8 mouse cellular contexts compared by ENCODE assay signal in genomic region chr16:56477677-56478574, GRCm38 (mm10). TPM values are rescaled to one million over a fixed set of nuclear protein-coding genes. Genes with fewer than 3 reads are reported as not detected.
A peak's percentile ranks its signal among the peaks of the same experiment; 100 is the strongest.
DNase-seq lines count a peak whose midpoint lies in the region; ATAC-seq and TF ChIP-seq lines count a peak whose summit lies in the region.

Abi3bp (plus strand) TSS chr16:56477878.

- H3K4me1 ChIP-seq in hindbrain, embryonic 12.5 days, result 0 out of 2 replicates have a peak, but pooled peaks cover 2% of the 10 kb centered on the region
- H3K4me1 ChIP-seq in hindbrain, postnatal 0 days (ENCODE audit: insufficient read depth, low read length), result no peaks in the 10 kb centered on the region
- H3K4me1 ChIP-seq in embryonic facial prominence, embryonic 13.5 days, result peaks cover 9% of the 10 kb centered on the region
- no peaks in the 10 kb centered on the region for H3K4me1 ChIP-seq in heart, postnatal 0 days (ENCODE audit: control insufficient read depth, insufficient read depth)

- no peaks in the 10 kb centered on the region for H3K27me3 ChIP-seq in hindbrain, embryonic 12.5 days
- no peaks in the 10 kb centered on the region for H3K27me3 ChIP-seq in hindbrain, postnatal 0 days (ENCODE audit: insufficient read depth, low read length)
- H3K27me3 ChIP-seq in embryonic facial prominence, embryonic 13.5 days, result no peaks in the 10 kb centered on the region
- H3K27me3 ChIP-seq in heart, postnatal 0 days (ENCODE audit: control insufficient read depth, insufficient read depth, low read length), result no peaks in the 10 kb centered on the region
- H3K27me3 ChIP-seq in myocyte (ENCODE audit: control insufficient read depth, insufficient read depth, insufficient read length), result no peaks in the 10 kb centered on the region

- H3K27ac ChIP-seq in hindbrain, embryonic 12.5 days, result no peak within 1 kb of the TSS
- no peak within 1 kb of the TSS for H3K27ac ChIP-seq in hindbrain, postnatal 0 days
- H3K27ac ChIP-seq in embryonic facial prominence, embryonic 13.5 days, result 0 out of 2 replicates have a peak within 1 kb of the TSS, but pooled peaks have one; percentile 22
- no peak within 1 kb of the TSS for H3K27ac ChIP-seq in heart, postnatal 0 days (ENCODE audit: low read depth)

- H3K9me3 ChIP-seq in hindbrain, embryonic 12.5 days (replicated peaks), result no peaks in the 10 kb centered on the region
- H3K9me3 ChIP-seq in hindbrain, postnatal 0 days (ENCODE audit: low read length), result no peaks in the 10 kb centered on the region
- H3K9me3 ChIP-seq in embryonic facial prominence, embryonic 13.5 days, result no peaks in the 10 kb centered on the region
- H3K9me3 ChIP-seq in heart, postnatal 0 days (replicated peaks; ENCODE audit: control insufficient read depth, low read length), result no peaks in the 10 kb centered on the region

- TF ChIP-seq POLR2A in myocyte (IDR thresholded peaks at IDR 0.05; ENCODE audit: insufficient read length, low read depth), result no peak

- H3K36me3 ChIP-seq in hindbrain, embryonic 12.5 days, result no peaks in the 10 kb centered on the region
- no peaks in the 10 kb centered on the region for H3K36me3 ChIP-seq in hindbrain, postnatal 0 days (ENCODE audit: insufficient read depth, low read length)
- no peaks in the 10 kb centered on the region for H3K36me3 ChIP-seq in embryonic facial prominence, embryonic 13.5 days
- no peaks in the 10 kb centered on the region for H3K36me3 ChIP-seq in heart, postnatal 0 days (replicated peaks; ENCODE audit: control insufficient read depth, insufficient read depth, low read length)
- no peaks in the 10 kb centered on the region for H3K36me3 ChIP-seq in myocyte (ENCODE audit: control insufficient read depth, insufficient read depth)

- no peak within 1 kb of the TSS for H3K4me3 ChIP-seq in hindbrain, embryonic 12.5 days
- H3K4me3 ChIP-seq in hindbrain, postnatal 0 days (ENCODE audit: low read length), result no peak within 1 kb of the TSS
- peak within 1 kb of the TSS; percentile 33 for H3K4me3 ChIP-seq in embryonic facial prominence, embryonic 13.5 days
- H3K4me3 ChIP-seq in heart, postnatal 0 days (ENCODE audit: low read depth, low read length), result peak within 1 kb of the TSS; percentile 41
- peak within 1 kb of the TSS; percentile 2 for H3K4me3 ChIP-seq in myocyte

- no peak for TF ChIP-seq EP300 in heart, postnatal 0 days (IDR thresholded peaks at IDR 0.05; ENCODE audit: low read depth)

- WGBS in hindbrain, embryonic 12.5 days, result 58% methylated on average over 11 of the region's 11 CpGs
- WGBS in hindbrain, postnatal 0 days, result 57% methylated on average over 11 of the region's 11 CpGs
- WGBS in embryonic facial prominence, embryonic 13.5 days, result 24% methylated on average over 11 of the region's 11 CpGs
- WGBS in heart, postnatal 0 days, result 42% methylated on average over 11 of the region's 11 CpGs

- no peak for ATAC-seq in hindbrain, embryonic 12.5 days (ENCODE audit: low FRiP score)
- no peak for ATAC-seq in hindbrain, postnatal 0 days
- ATAC-seq in embryonic facial prominence, embryonic 13.5 days (ENCODE audit: insufficient number of reproducible peaks, insufficient read depth, low FRiP score, low TSS enrichment, low read depth), result no peak
- ATAC-seq in heart, postnatal 0 days (ENCODE audit: insufficient read depth, low read depth), result no peak

- H3K4me2 ChIP-seq in hindbrain, embryonic 12.5 days (replicated peaks), result peak within 1 kb of the TSS; percentile 17; the same call in 1 of the 2 replicates
- no peak within 1 kb of the TSS for H3K4me2 ChIP-seq in hindbrain, postnatal 0 days (ENCODE audit: low read depth, low read length)
- H3K4me2 ChIP-seq in embryonic facial prominence, embryonic 13.5 days, result peak within 1 kb of the TSS; percentile 57
- peak within 1 kb of the TSS; percentile 53 for H3K4me2 ChIP-seq in heart, postnatal 0 days (ENCODE audit: low read depth, low read length)
- peak within 1 kb of the TSS; percentile 75 for H3K4me2 ChIP-seq in myocyte (ENCODE audit: low read depth)

- H3ac ChIP-seq in myocyte (ENCODE audit: control insufficient read depth, insufficient read length), result no peak within 1 kb of the TSS

- no peaks in the 10 kb centered on the region for H3K79me2 ChIP-seq in myocyte (ENCODE audit: control insufficient read depth, insufficient read depth)

- no peak within 1 kb of the TSS for H3K9ac ChIP-seq in hindbrain, embryonic 12.5 days
- no peak within 1 kb of the TSS for H3K9ac ChIP-seq in hindbrain, postnatal 0 days (replicated peaks; ENCODE audit: low read length)
- H3K9ac ChIP-seq in embryonic facial prominence, embryonic 13.5 days, result peak within 1 kb of the TSS; percentile 54; the same call in 1 of the 2 replicates
- H3K9ac ChIP-seq in heart, postnatal 0 days (replicated peaks; ENCODE audit: low read depth, low read length), result no peak within 1 kb of the TSS

- no peak for DNase-seq in hindbrain, postnatal 0 days (ENCODE audit: low spot score)
- DNase-seq in heart, postnatal 0 days (ENCODE audit: low spot score), result no peak
- peak; percentile 58 to 59 for DNase-seq in left cerebral cortex, adult 9 months (ENCODE audit: low spot score in 2 of 2)
- DNase-seq in urinary bladder, postnatal 36 days (ENCODE audit: low spot score in 2 of 2), result peak; percentile 41 to 53
- DNase-seq in thymus, postnatal 4 days, result no peak

- TF ChIP-seq CTCF in hindbrain, postnatal 0 days (IDR thresholded peaks at IDR 0.05; ENCODE audit: low read depth), result no peak
- TF ChIP-seq CTCF in heart, postnatal 0 days (IDR thresholded peaks at IDR 0.05; ENCODE audit: low read depth), result no peak

TF ChIP-seq in myocyte, 11 proteins besides CTCF, POLR2A, EP300 and RAD21:
- no peak for TF ChIP-seq SRF (IDR thresholded peaks at IDR 0.05; ENCODE audit: control insufficient read depth, insufficient read length, low read depth)
- TF ChIP-seq REST (IDR thresholded peaks at IDR 0.05; ENCODE audit: insufficient read depth, insufficient read length), result no peak
- no peak for TF ChIP-seq TCF12 (IDR thresholded peaks at IDR 0.05; ENCODE audit: insufficient read depth, poor library complexity, severe bottlenecking)
- TF ChIP-seq E2F4 (IDR thresholded peaks at IDR 0.05; ENCODE audit: insufficient read depth), result no peak
- no peak for TF ChIP-seq TCF3 (IDR thresholded peaks at IDR 0.05; ENCODE audit: insufficient read length, low read depth)
- no peak for TF ChIP-seq POLR2AphosphoS2 (IDR thresholded peaks at IDR 0.05; ENCODE audit: insufficient read length, low read depth)
- TF ChIP-seq MAX (IDR thresholded peaks at IDR 0.05; ENCODE audit: low read depth), result no peak
- TF ChIP-seq CEBPB (IDR thresholded peaks at IDR 0.05; ENCODE audit: insufficient read depth, poor library complexity, severe bottlenecking), result no peak
- TF ChIP-seq MYOD1 (IDR thresholded peaks at IDR 0.05; ENCODE audit: control insufficient read depth in 1 of 3, insufficient read length in 2 of 3, low read depth in 2 of 3), result no peak

RNA-seq across cellular contexts. Expression of gene Abi3bp, which starts in this region (rescaled TPM):
- polyA plus RNA-seq in hindbrain, embryonic 12.5 days (2016; fragmentation: Nextera tagmentation; extraction: Ambion mirVana), result 1.2 and 3.1 TPM in 2 replicates
- 0.16 and 0.25 TPM in 2 replicates for total RNA-seq in hindbrain, postnatal 0 days (2014; rRNA removed)
- polyA plus RNA-seq in hindbrain, postnatal 0 days (2015; fragmentation: Nextera tagmentation; extraction: Ambion mirVana), result 1.00 and 1.0 TPM in 2 replicates
- 8.3 and 9.6 TPM in 2 replicates for polyA plus RNA-seq in embryonic facial prominence, embryonic 13.5 days (2015; fragmentation: Nextera tagmentation; extraction: Ambion mirVana)
- total RNA-seq in heart, postnatal 0 days (2014; rRNA removed; ENCODE audit: low replicate concordance), result 2.8 and 4.2 TPM in 2 replicates
- 2.2 and 3.0 TPM in 2 replicates for polyA plus RNA-seq in heart, postnatal 0 days (2015; fragmentation: Nextera tagmentation; extraction: Ambion mirVana)
- polyA plus RNA-seq in myocyte (2012; fragmentation: generic; extraction: Trizol), result 0.01 TPM

Comparison
In these comparisons a context has a peak if more than half of its experiments do, and no peak if none do; other contexts are left out.
1. H3K4me3 ChIP-seq: peak in embryonic facial prominence, embryonic 13.5 days (single experiment), heart, postnatal 0 days (single experiment) and myocyte (single experiment); none in hindbrain, embryonic 12.5 days (single experiment) and hindbrain, postnatal 0 days (single experiment).
2. DNase-seq: peak in left cerebral cortex, adult 9 months (2 of 2) and urinary bladder, postnatal 36 days (2 of 2); none in hindbrain, postnatal 0 days (single experiment), heart, postnatal 0 days (single experiment) and thymus, postnatal 4 days (single experiment).